ENCODE assay signal across 9 mouse cellular contexts in genomic region chr1:46580385-46580784, GRCm38 (mm10).
DNase-seq lines count a peak whose midpoint lies in the region; ATAC-seq lines count a peak whose summit lies in the region.
"Had no signal": no experiment of that assay in that cellular context is flagged by ENCODE, and none has a peak within 500 bp of the region (broad histone marks: within the 10 kb centered on the region; RNA-seq: fewer than 3 reads in every experiment).

No protein-coding gene starts in this region.

- H3K27ac ChIP-seq in hindbrain, embryonic 11.5 days (ENCODE audit: low read depth, low read length): no peak overlapping the region
- no peak overlapping the region for H3K27ac ChIP-seq in hindbrain, embryonic 16.5 days (ENCODE audit: low read depth, low read length)
- H3K27ac ChIP-seq in midbrain, embryonic 14.5 days (replicated peaks; ENCODE audit: low read depth, low read length): no peak overlapping the region
- H3K27ac ChIP-seq in midbrain, embryonic 13.5 days: no peak overlapping the region
- H3K27ac ChIP-seq: lung, embryonic 15.5 days had no signal

- no peak overlapping the region for H3K4me3 ChIP-seq in hindbrain, embryonic 11.5 days (ENCODE audit: low read depth, low read length)
- no peak overlapping the region for H3K4me3 ChIP-seq in hindbrain, embryonic 16.5 days (ENCODE audit: low read length)
- H3K4me3 ChIP-seq in midbrain, embryonic 14.5 days (replicated peaks; ENCODE audit: low read depth, low read length): no peak overlapping the region
- H3K4me3 ChIP-seq in midbrain, embryonic 13.5 days (replicated peaks): no peak overlapping the region
- H3K4me3 ChIP-seq: lung, embryonic 15.5 days had no signal

- peak; percentile 12 for DNase-seq in hindbrain, embryonic 11.5 days (ENCODE audit: low spot score)
- DNase-seq in midbrain, embryonic 14.5 days: peak; percentile 76
- peak; percentile 28 for DNase-seq in adipocyte (ENCODE audit: low spot score)
- peak; percentile 36 for DNase-seq in retina, postnatal 1 day
- no peak for DNase-seq in natural killer cell, adult 2 months (ENCODE audit: low spot score in 2 of 2)
- DNase-seq: thymus, postnatal 36 days had no signal

- no peak overlapping the region for H3K9ac ChIP-seq in hindbrain, embryonic 11.5 days (ENCODE audit: low read depth, low read length)
- no peak overlapping the region for H3K9ac ChIP-seq in hindbrain, embryonic 16.5 days (ENCODE audit: low read depth, low read length)
- H3K9ac ChIP-seq in midbrain, embryonic 14.5 days (replicated peaks; ENCODE audit: low read length): no peak overlapping the region
- H3K9ac ChIP-seq in midbrain, embryonic 13.5 days (replicated peaks): no peak overlapping the region
- H3K9ac ChIP-seq: lung, embryonic 15.5 days had no signal

- no peaks in the 10 kb centered on the region for H3K36me3 ChIP-seq in hindbrain, embryonic 11.5 days (ENCODE audit: control insufficient read depth, insufficient read depth, low read length)
- H3K36me3 ChIP-seq in hindbrain, embryonic 16.5 days (ENCODE audit: control insufficient read depth, insufficient read depth, low read length): no peaks in the 10 kb centered on the region
- H3K36me3 ChIP-seq in midbrain, embryonic 14.5 days (ENCODE audit: control insufficient read depth, insufficient read depth, low read length): no peaks in the 10 kb centered on the region
- no peaks in the 10 kb centered on the region for H3K36me3 ChIP-seq in midbrain, embryonic 13.5 days
- H3K36me3 ChIP-seq: lung, embryonic 15.5 days had no signal

- H3K4me2 ChIP-seq in hindbrain, embryonic 11.5 days (replicated peaks; ENCODE audit: low read depth, low read length): no peak overlapping the region
- no peak overlapping the region for H3K4me2 ChIP-seq in hindbrain, embryonic 16.5 days (ENCODE audit: low read length)
- no peak overlapping the region for H3K4me2 ChIP-seq in midbrain, embryonic 14.5 days (ENCODE audit: low read length)
- no peak overlapping the region for H3K4me2 ChIP-seq in midbrain, embryonic 13.5 days (replicated peaks)
- H3K4me2 ChIP-seq: lung, embryonic 15.5 days had no signal

- H3K27me3 ChIP-seq in hindbrain, embryonic 11.5 days (ENCODE audit: control insufficient read depth, insufficient read depth, low read length): no peaks in the 10 kb centered on the region
- H3K27me3 ChIP-seq in hindbrain, embryonic 16.5 days (replicated peaks; ENCODE audit: control insufficient read depth, insufficient read depth, low read length): no peaks in the 10 kb centered on the region
- no peaks in the 10 kb centered on the region for H3K27me3 ChIP-seq in midbrain, embryonic 14.5 days (ENCODE audit: control insufficient read depth, insufficient read depth, low read length)
- no peaks in the 10 kb centered on the region for H3K27me3 ChIP-seq in midbrain, embryonic 13.5 days
- H3K27me3 ChIP-seq: lung, embryonic 15.5 days had no signal

- WGBS in hindbrain, embryonic 11.5 days: 45% methylated on average over 3 of the region's 3 CpGs
- WGBS in hindbrain, embryonic 16.5 days: 37% methylated on average over 3 of the region's 3 CpGs
- 39% methylated on average over 3 of the region's 3 CpGs for WGBS in midbrain, embryonic 14.5 days
- 47% methylated on average over 3 of the region's 3 CpGs for WGBS in midbrain, embryonic 13.5 days

- no peak for ATAC-seq in hindbrain, embryonic 11.5 days (ENCODE audit: low FRiP score)
- no peak for ATAC-seq in hindbrain, embryonic 16.5 days
- no peak for ATAC-seq in midbrain, embryonic 14.5 days (ENCODE audit: low FRiP score, low TSS enrichment)
- ATAC-seq in midbrain, embryonic 13.5 days: no peak; the same call in 1 of the 2 replicates

- H3K4me1 ChIP-seq in hindbrain, embryonic 11.5 days (replicated peaks; ENCODE audit: control insufficient read depth, insufficient read depth, low read length): no peaks in the 10 kb centered on the region
- no peaks in the 10 kb centered on the region for H3K4me1 ChIP-seq in hindbrain, embryonic 16.5 days (ENCODE audit: control insufficient read depth, insufficient read depth, low read depth, low read length)
- no peaks in the 10 kb centered on the region for H3K4me1 ChIP-seq in midbrain, embryonic 14.5 days (ENCODE audit: control insufficient read depth, insufficient read depth, low read length)
- no peaks in the 10 kb centered on the region for H3K4me1 ChIP-seq in midbrain, embryonic 13.5 days (replicated peaks)
- H3K4me1 ChIP-seq: lung, embryonic 15.5 days had no signal

- no peaks in the 10 kb centered on the region for H3K9me3 ChIP-seq in hindbrain, embryonic 11.5 days (ENCODE audit: control insufficient read depth, low read length)
- H3K9me3 ChIP-seq in hindbrain, embryonic 16.5 days (ENCODE audit: control insufficient read depth, low read length): no peaks in the 10 kb centered on the region
- no peaks in the 10 kb centered on the region for H3K9me3 ChIP-seq in midbrain, embryonic 14.5 days (ENCODE audit: control insufficient read depth, low read length)
- H3K9me3 ChIP-seq in midbrain, embryonic 13.5 days: no peaks in the 10 kb centered on the region
- H3K9me3 ChIP-seq: lung, embryonic 15.5 days had no signal

Comparison
In these comparisons a context has a peak if more than half of its experiments do, and no peak if none do; other contexts are left out.
1. DNase-seq: peak in hindbrain, embryonic 11.5 days (single experiment), midbrain, embryonic 14.5 days (single experiment), adipocyte (single experiment) and retina, postnatal 1 day (single experiment); none in natural killer cell, adult 2 months (0 of 2).